Mouse (Mus musculus): Measurements from ENCODE around the gene Arl4a.

GRCm38 (mm10) chr12:40037226-40037813 lies 505 bp downstream of the Arl4a start:
- TF ChIP-seq CTCF (conservative IDR thresholded peaks at IDR 0.05 in 1 of 2, IDR thresholded peaks at IDR 0.05 in 1 of 2; ENCODE audit: low read depth in 2 of 2, low read length in 2 of 2) (peak in 1 of 2 experiments; percentile 89; a peak in 2 of 4 replicates), POLR2A (IDR thresholded peaks at IDR 0.05; ENCODE audit: low read depth, low read length) (peak; percentile 95), SMC3 (IDR thresholded peaks at IDR 0.05; ENCODE audit: low read depth, low read length) (peak; percentile 93), USF2 (conservative IDR thresholded peaks at IDR 0.05; ENCODE audit: low read depth, low read length) (no peak), UBTF (IDR thresholded peaks at IDR 0.05; ENCODE audit: low read depth, low read length) (peak; percentile 81; the same call in 1 of the 2 replicates), JUN (IDR thresholded peaks at IDR 0.05; ENCODE audit: insufficient read depth, low read depth, low read length) (no peak), USF1 (IDR thresholded peaks at IDR 0.05; ENCODE audit: low read depth, low read length) (no peak), EP300 (IDR thresholded peaks at IDR 0.05; ENCODE audit: low read length) (no peak; the same call in 1 of the 2 replicates)

Measured in CH12.LX (cell line).